Mouse (Mus musculus) megakaryocyte, embryonic 14.5 days (primary cell): ENCODE results near the gene Ube2d2b.

Experiments
- FLI1 ChIP-seq: IDR thresholded peaks from 2 replicates; pipeline ENCODE4 v1.6.1; 2012; ENCODE audit warnings: low read length, inconsistent platforms, mixed read lengths
- GATA1 ChIP-seq: IDR thresholded peaks from 3 replicates; pipeline ENCODE4 v1.6.1; 2012; ENCODE audit warnings: mixed read lengths, low read length, inconsistent platforms, borderline replicate concordance

- no peak for TF ChIP-seq GATA1
- no peak for TF ChIP-seq FLI1
Observed at GRCm38 (mm10) chr5:107802621-107803020, 27.3 kb upstream of the Ube2d2b start.
